Mouse (Mus musculus): ENCODE data around the gene Plppr2.

Plppr2 gene

GRCm38 (mm10) chr9:21936692-21937570 lies at the start of gene Plppr2:
Plppr2 (plus strand) TSS chr9:21937033.
- peak; percentile 100 for DNase-seq

- DNase-seq = no peak
Observed at GRCm38 (mm10) chr9:21889229-21889628, 47.6 kb upstream of the Plppr2 start.

GRCm38 (mm10) chr9:21901223-21901820 lies 35.5 kb upstream of the Plppr2 start:
- peak; percentile 71 for DNase-seq

- no peak for DNase-seq
Observed at GRCm38 (mm10) chr9:21904031-21904430, 32.8 kb upstream of the Plppr2 start.

GRCm38 (mm10) chr9:21908216-21908615 lies 28.6 kb upstream of the Plppr2 start:
- no peak for DNase-seq

- DNase-seq = peak; percentile 54
Observed at GRCm38 (mm10) chr9:21909474-21910223, 27.2 kb upstream of the Plppr2 start.

- no peak for DNase-seq
Observed at GRCm38 (mm10) chr9:21916851-21917492, 19.9 kb upstream of the Plppr2 start.

- DNase-seq = no peak
Observed at GRCm38 (mm10) chr9:21917493-21918034, 19.3 kb upstream of the Plppr2 start.

- peak; percentile 90 for DNase-seq
Observed at GRCm38 (mm10) chr9:21918035-21918592, 18.7 kb upstream of the Plppr2 start, which contains the start of gene Rab3d. Rab3d (minus strand) TSS chr9:21918192.

GRCm38 (mm10) chr9:21918692-21919384 lies 18.0 kb upstream of the Plppr2 start:
- no peak for DNase-seq

GRCm38 (mm10) chr9:21923036-21923435 lies 13.8 kb upstream of the Plppr2 start:
- DNase-seq = no peak

GRCm38 (mm10) chr9:21923490-21924098 lies 13.2 kb upstream of the Plppr2 start:
- no peak for DNase-seq

- DNase-seq = peak; percentile 49
Observed at GRCm38 (mm10) chr9:21924099-21924493, 12.7 kb upstream of the Plppr2 start.

GRCm38 (mm10) chr9:21925034-21925433 lies 11.8 kb upstream of the Plppr2 start:
- no peak for DNase-seq

GRCm38 (mm10) chr9:21925506-21925905 lies 11.3 kb upstream of the Plppr2 start:
- DNase-seq = no peak

- peak; percentile 37 for DNase-seq
Observed at GRCm38 (mm10) chr9:21926155-21926554, 10.7 kb upstream of the Plppr2 start.

GRCm38 (mm10) chr9:21926784-21927183 lies 10.0 kb upstream of the Plppr2 start:
- peak; percentile 36 for DNase-seq

GRCm38 (mm10) chr9:21927208-21927753 lies 9.6 kb upstream of the Plppr2 start, which contains the start of the genes Ccdc159 and Tmem205:
Ccdc159 (plus strand) TSS chr9:21927471.
Tmem205 (minus strand) TSS chr9:21927556.
- DNase-seq = peak; percentile 97

GRCm38 (mm10) chr9:21929208-21929607 lies 7.6 kb upstream of the Plppr2 start:
- DNase-seq = peak; percentile 36

GRCm38 (mm10) chr9:21932006-21932405 lies 4.8 kb upstream of the Plppr2 start:
- peak; percentile 41 for DNase-seq
